Mouse (Mus musculus) ES-Bruce4 (cell line): ENCODE data around the gene Cd300ld4.

Source experiments
- CTCF ChIP-seq: IDR thresholded peaks from one replicate; pipeline ENCODE4 v1.8.1; 2011; ENCODE audit warnings: low read depth, low read length
- POLR2A ChIP-seq: IDR thresholded peaks from one replicate; pipeline ENCODE4 v1.8.1; 2011; ENCODE audit warnings: low read length; ENCODE audit not compliant: insufficient read depth

- TF ChIP-seq CTCF, result no peak
- TF ChIP-seq POLR2A, result no peak
Observed at GRCm38 (mm10) chr11:114989793-114990192, 37.0 kb downstream of the Cd300ld4 start, which contains the start of gene Cd300ld.
